Mouse (Mus musculus) c-Kit-negative CD71-positive TER-119-positive erythroid progenitor cells, embryonic 14.5 days (primary cell): ENCODE data around the gene Mid2.
"Not testable (repeated sequence)": the region's sequence is repeated elsewhere in the genome, so short reads cannot be mapped to it uniquely, and the experiment has no call there.

ENCODE experiments used
- DNase-seq: peaks from one replicate; pipeline ENCODE4 v3.0.0-alpha.2; 2013; ENCODE audit warnings: low read depth, low spot score

Gene Mid2

DNA sequence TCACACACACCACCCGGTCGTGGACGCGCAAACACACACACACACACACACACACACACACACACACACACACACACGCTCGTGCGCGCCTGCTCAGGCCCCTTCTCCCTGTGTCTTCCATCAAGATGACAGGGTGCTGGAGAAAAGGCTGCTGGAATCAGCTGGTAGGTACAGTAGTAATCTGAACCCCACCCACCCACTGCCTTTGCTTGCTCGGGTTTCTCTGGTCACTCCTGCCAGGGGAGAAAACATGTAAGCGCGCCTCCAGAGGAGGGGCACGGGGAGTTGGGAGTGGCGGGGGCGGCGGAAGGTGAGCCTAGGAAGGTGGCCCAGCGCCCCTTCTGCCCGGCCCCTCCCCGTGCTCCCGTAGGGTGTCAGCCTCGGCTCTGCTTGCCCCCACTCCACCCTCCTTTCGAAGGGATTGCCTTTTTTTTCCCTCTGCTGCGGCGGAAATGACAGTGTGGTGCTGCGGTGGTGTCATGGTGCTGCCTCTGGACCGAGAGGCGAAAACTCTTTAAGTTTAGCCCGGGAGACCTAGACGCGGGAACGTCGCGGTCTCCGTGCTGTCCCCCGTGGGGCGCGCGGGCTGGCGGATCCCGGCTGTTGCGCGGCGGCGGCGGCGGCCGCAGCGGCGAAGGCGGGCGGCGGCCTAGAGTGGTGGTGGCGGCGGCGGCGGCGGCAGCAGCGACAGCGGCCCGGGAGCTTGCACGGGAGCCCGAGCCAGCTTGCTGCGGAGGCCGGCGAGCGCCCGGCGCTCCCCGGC is at the start of gene Mid2:
Gene Mid2 (plus strand): TSS at position 121 of the 763 bp plus-strand sequence.
- DNase-seq, result no peak

DNA sequence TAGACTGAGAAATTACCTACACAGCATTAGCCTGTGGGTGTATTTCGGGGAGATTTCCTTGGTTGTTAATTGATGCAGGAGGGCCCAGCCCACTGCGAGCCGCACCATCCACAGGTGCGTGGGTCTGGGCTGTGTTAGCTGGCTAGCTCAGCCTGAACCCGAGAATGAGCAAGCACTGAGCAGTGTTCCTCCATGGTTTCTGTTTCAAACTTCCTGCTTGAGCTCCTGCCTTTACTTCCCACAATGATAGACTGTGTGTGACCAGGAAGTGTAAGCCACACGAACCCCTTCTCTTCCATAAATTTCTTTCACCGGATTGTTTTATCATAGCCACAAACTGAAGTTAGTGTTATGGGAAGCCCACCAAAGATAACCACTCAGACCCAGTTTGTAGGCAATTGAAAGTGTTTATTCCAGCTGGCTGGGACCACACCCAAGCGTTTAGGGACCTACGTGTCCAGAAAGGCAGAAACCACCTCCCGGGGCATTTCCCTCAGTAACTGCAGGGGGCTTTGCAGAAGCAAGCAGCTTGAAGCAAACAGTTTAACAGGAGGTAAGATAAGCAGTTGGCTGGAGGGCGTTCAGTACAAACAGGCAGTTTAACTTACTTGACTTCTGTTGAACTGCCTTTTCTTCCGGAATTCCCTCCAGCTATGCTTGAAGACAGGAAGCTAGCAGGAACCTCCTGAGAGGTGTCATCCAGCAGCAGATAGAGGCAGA is 39.4 kb upstream of the Mid2 start:
- no peak for DNase-seq

DNA sequence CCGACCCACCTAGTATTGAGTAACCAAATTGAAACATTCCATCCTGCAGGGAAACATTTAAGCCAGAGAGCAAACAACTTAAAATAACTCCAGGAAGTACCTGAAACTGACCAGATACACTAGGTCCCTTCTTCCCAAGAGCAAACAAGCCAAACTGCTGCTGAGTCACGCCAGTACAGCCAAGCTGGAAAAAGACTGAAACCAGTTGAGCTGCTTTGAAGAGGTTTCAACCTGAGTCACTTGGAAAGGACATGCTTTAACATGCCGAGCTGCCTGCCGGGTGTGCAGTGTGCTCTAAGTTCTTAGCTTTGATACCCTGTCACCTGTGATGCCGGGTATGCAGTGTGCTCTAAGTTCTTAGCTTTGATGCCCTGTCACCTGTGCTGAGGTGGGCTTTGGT is 26.4 kb upstream of the Mid2 start:
- DNase-seq, result no peak

DNA sequence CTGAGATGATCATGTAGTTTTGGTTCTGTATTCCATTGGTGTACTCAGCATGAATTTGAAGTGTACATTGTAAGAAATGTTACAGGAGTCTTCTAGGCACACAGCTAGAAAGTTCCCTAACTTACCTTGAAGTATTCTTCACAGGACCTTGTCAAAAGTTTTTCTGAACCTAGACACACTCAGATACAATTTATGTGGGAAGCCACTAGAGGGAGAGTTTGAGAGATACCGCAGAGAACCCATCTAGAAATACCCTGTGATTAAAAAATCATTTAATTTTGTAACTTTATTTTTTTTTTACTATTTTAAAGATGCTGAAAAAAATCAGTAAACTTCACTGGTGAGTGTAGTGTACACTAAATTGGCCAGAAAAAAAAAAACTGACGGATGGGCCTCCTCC is 24.8 kb upstream of the Mid2 start:
- no peak for DNase-seq

DNA sequence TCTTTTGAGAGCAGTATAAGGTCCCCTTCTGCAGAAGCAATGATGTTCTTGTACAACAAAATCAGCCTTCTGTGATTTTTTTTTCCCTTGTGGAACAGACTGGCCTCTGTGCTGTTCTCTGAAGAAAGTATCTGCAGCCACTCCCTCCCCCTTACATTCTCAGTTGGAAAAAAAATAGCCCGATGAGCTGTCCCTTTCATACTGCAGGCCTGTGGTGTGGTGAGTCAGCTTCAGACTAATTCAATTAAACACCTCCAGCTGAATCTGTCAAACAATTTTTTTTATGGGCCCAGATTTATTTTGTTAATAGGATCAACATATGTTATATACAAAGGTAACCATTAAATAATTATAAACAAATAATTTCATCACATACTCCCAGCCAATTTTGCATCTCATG is 3.7 kb upstream of the Mid2 start:
- no peak for DNase-seq

DNA sequence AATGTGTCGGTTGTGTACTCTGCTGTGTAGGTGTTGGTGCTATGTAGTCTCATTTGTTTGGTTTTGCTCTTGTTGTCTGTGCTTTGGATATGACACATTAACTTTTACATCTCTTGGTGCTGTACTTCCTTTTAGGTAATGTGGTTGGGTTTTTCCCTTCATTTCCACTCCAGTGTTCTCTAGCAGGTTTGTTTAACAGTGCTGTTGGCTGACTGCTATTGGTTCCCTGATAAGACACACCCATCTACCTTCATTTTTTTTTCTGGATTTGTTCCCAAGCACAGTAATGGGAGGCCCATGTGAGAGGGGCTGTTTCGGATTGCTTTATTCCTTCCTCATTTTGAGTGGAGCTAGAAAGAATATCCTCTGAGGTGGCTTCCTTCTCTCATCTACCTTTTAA is 883 bp upstream of the Mid2 start:
- DNase-seq, result no peak

DNA sequence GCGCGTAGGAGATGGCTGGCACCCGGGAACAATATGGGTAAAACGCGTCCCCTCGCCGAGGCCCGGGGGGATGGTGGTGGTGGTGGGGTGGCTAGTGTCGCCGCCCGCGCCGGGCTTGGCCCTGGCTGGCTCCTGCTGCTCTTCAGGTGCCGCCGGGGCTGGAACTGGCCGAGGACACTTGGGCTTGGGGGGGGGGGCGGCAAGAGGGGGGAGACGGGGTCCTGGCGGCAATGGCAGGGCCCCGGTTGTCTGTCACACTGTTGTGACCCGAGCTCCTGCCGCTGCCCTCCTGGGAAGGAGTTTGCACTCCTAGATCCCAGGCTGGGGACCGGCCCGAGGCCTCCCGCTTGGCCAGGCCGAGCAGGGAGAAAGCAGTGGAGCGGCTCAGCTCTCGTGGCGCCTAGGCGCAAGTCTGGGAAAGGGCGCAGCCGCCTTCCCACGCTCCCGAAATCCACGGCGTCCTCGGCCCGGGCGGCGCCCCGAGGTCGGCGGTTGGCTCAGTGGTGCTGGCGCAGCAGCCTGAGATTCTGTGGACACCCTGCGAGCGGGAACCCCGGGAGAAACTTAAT is 927 bp downstream of the Mid2 start:
- no peak for DNase-seq

DNA sequence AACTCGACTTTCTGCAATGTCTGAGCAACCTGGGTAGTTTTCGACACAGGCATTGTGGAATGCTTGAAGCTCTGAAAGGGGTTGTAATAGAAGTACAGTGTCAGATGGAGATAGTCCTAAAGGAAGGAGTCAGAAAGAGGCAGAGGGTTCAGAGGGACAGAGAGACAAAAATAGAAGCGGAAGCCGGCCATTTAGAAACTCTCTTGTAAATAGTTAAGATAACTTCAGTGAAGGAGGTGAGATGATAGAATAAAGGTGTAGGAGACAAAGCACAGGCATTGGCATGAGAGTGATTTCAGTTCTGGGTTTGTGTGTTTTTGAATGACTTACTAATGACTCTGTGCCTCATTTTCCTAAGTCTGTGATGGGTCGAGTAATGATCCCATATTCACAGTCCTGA is 11.0 kb downstream of the Mid2 start:
- no peak for DNase-seq

DNA sequence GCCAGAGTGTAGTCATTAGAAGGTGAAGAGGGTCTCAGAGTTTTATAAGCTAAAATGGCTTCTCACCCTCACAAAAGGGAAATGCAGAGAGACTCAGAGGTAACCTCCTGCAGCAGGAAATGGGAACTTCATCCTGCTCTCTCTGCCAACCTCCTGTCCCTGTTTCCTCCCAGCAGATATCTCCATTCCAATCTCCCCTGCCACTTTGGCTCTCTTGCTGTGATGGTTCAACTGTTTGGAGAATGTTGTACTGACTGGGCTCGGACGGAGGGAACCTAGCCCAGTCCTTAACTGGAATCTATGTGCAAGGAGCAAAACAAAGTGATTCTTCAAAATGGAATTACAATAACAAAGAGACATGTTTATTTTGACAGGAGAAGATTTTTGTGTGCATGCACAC is 23.9 kb downstream of the Mid2 start:
- no peak for DNase-seq

DNA sequence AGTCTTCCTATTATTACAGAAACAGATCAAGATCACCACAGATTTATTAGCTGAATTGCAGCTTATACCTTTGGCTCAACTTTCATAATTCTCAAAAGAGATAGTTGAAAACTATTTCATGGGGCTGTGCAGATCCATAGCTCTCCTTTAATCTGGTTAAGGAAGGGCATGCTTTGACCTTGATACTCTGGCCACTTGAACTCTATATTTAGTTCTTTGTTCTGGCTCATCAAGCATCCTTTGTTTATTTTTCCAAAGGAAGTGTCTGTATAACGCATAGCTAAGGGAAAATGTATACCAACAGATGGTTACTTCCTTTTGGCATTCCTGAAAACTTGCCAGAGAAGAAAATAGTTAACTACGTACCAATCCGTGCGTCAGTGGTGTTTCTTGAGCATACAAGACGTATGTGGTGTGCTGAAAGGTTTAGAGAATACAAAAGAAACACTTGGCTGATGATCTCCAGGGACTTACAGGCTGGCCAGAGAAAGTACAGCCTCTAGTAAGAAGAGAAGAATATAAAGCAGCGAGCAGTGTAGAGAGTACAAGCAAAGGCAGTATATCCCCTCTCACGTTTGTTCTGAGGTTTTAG is 33.6 kb downstream of the Mid2 start:
- DNase-seq, result not testable (repeated sequence)

DNA sequence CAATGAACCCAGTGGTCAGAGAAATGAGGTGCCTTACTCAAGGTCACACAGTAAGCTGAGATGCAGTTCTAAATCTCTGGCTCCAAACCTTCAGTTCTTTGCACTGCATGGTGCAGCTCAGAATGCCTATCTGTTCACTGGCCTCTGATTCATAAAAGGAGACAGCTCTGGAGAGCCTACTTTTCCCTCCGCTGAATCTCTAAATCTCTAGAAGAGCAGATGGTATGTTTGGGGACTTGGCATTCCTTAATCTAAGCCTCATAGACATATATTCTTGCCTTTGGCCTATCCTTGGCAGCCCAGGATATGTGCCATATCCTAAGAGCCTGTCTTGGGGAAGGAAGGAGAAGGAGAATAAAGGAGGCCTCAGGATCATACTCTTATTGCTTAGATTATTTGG is 38.8 kb downstream of the Mid2 start:
- no peak for DNase-seq

DNA sequence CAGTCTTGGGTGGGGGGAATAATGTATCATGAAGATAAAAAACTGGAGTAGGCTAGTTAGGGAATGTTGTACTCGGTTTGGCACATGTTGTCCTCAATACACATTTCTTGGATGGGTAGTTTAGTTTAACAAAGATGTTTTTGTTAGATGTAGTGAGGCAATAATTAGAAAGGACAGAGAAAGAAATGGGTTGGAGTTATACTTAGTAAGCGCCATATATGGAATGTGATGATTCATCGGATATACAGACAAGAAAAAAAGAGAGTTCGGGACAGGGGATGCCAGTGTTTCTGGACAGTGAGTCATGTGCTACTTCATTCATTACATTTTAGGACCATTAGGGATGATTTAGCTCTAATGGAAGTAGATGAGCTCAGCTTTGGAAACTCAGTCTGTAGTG is 41.7 kb downstream of the Mid2 start:
- DNase-seq, result no peak

DNA sequence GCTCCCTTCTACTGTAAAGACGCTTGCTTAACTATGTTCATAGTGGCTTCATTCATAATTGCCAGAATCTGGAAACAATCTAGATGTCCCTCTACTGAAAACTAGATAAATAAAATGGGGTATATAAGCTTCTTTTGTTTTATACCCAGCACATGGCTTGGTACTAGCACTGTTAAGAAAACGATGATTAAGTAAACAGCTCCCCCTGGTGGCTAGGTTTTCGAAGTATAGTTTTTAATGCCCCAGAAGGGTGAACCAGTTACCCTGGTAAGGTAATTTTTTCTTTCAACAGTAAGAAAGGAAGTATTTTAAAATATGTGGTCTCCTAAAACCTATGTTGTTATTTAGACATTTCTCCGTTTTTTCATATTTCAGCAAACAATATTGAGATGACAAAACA is 58.0 kb downstream of the Mid2 start:
- peak; percentile 6 for DNase-seq

DNA sequence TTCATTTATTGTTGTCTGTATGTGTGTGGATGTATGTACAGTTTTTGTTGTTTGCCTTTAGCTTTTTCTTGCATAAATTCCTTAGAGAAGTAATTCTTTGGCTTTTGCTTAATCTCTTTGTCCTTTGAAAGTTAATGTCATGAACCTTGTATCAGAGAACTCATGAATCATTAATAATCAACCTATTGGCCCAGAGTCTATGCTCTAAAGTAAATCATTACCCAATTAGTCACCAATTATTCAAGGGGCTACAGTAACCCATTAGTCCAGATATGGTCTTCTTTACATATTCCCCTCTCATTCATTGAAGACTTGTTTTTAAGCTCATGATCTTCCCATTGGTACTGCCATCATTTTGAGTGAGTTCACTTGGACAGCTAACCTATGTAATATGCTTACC is 74.6 kb downstream of the Mid2 start:
- no peak for DNase-seq

DNA sequence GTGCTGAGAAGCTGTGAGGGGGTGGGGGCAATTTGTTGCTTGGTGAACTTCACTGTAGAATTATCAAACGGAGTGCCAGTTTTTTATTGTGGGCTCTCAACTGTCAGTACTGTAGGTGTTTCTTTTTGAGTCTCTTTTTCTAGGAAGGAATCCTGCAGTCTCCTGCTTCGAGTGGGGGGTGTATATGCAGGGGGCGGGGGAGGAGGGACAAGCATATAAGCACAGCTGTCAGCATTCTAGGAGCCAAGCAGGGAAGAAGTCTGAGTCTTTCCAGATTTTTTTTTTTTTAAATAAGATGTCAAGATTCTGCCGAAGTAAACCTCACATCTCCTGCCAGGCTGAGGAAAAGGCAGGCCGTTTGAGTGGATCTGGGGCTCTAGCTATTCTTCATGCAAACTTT is 78.8 kb downstream of the Mid2 start:
- no peak for DNase-seq

DNA sequence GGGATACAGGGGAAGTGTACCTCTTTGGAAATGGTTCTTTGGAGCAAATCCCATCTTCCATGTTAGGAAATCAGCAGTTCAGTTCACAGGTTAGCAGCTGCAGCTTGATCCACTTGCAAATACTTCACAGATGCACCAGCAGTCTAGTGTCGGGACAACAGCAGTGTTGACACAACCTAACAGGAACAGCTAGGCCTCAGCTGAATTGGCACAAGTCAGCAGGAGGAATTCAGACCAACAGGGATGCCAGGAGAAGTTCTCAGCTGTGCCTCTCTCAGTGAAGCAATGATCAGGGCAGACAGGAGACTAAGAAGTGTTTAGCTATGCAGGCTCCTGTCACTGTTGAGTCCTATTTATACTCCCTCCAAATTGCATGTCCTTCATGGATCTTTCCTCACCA is 105.4 kb downstream of the Mid2 start:
- no peak for DNase-seq

DNA sequence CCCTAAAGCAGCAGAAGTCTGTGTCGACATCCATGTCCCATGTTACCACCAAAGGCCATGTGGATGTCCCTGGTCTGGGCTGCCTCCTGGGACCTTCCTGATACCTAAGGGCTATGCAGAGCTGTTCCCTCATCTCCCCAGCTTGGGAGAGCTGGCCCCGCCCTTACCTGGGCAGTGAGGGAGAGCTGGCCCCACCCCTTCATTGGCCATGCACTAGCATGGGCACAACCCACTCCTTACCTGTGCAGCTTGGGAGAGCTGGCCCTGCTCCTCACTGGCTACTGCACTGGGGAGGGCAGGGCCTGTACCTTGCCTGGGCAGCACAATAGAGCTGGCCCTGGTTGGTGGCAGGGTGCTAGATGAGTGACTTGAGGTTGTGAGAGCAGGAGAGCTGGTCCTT is 140.9 kb downstream of the Mid2 start:
- DNase-seq, result no peak

DNA sequence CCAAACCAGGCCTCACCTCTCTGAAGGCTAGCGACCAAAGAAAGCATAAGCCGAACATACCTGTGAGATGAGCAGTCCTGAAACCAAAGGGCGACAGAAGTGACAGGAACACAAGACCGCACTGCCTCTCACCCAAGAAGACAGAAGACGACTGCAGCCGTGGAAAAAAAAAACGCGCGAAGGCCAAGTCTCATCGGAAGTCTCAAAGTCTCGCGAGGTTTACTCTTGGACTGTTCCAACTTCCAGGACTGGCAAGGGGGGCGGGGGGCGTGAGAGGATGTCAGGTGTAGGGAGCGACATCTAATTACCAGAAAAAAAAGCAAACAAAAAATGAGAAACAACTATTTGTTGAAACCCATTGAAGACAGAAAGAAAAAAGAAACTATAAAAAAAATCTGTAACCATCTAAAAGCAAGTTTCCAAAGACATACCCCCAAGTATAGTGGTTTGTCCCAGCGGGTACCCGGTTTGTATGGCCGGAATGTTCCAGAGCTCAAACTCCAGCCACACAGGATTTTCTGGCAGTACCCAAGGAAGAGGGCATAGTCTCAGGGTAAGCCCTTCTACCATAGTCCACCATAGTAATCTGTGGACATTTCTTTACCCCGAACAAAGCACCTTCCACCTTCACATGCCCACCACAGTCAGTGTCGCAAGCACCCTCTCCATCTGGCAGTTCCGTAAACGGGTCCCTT is 149.1 kb downstream of the Mid2 start, which contains the start of gene Tex13b:
Gene Tex13b (minus strand): TSS at position 122 of the 695 bp plus-strand sequence.
- no peak for DNase-seq
